Mouse (Mus musculus) midbrain, embryonic 12.5 days (tissue): ENCODE measurements around the gene Stard13. TPM values are rescaled to one million over a fixed set of nuclear protein-coding genes. Genes with fewer than 3 reads are reported as not detected.

Experiments
- ATAC-seq: fragments of 200-750 bp; cut with Nextera tagmentation; 2 replicates; pipeline ENCODE4 v1.8.0; 2017; ENCODE audit warnings: low read depth, moderate TSS enrichment, moderate library complexity; ENCODE audit not compliant: low FRiP score
- H3K27ac ChIP-seq: fragments of 300-500 bp; sonication (generic); replicated peaks from 2 replicates; pipeline ENCODE4 v1.5.1; 2016; ENCODE audit warnings: mild to moderate bottlenecking
- H3K27me3 ChIP-seq: fragments of 300-500 bp; sonication (generic); 2 replicates; pipeline ENCODE4 v1.6.1; 2016; ENCODE audit warnings: mild to moderate bottlenecking
- H3K36me3 ChIP-seq: fragments of 300-500 bp; sonication (generic); 2 replicates; pipeline ENCODE4 v1.6.1; 2016
- H3K4me1 ChIP-seq: fragments of 300-500 bp; sonication (generic); 2 replicates; pipeline ENCODE4 v1.6.1; 2016
- H3K4me2 ChIP-seq: fragments of 300-500 bp; sonication (generic); replicated peaks from 2 replicates; pipeline ENCODE4 v1.6.1; 2016; ENCODE audit warnings: mild to moderate bottlenecking, moderate library complexity
- H3K4me3 ChIP-seq: fragments of 300-500 bp; sonication (generic); 2 replicates; pipeline ENCODE4 v1.5.1; 2016; ENCODE audit warnings: mild to moderate bottlenecking
- H3K9ac ChIP-seq: fragments of 300-500 bp; sonication (generic); replicated peaks from 2 replicates; pipeline ENCODE4 v1.6.1; 2016; ENCODE audit warnings: mild to moderate bottlenecking, moderate library complexity
- H3K9me3 ChIP-seq: fragments of 300-500 bp; sonication (generic); 2 replicates; pipeline ENCODE4 v1.6.1; 2016; ENCODE audit warnings: mild to moderate bottlenecking
- WGBS: fragments of 180-500 bp; shearing (Covaris S2); methylation state at CpG from one replicate; pipeline ENCODE4 v1.1.7; 2016; 5-methylcytosine and 5-hydroxymethylcytosine counted together
- polyA plus RNA-seq: library from polyadenylated mRNA; unstranded; fragments of >200 nt; fragmentation: Nextera tagmentation; extraction: Ambion mirVana; gene quantifications from 2 replicates; pipeline ENCODE4 v1.2.1, GENCODE M21; 2016

The Stard13 gene
- polyA plus RNA-seq, 1 experiment from 2014 or later, result 5.6 TPM

DNA sequence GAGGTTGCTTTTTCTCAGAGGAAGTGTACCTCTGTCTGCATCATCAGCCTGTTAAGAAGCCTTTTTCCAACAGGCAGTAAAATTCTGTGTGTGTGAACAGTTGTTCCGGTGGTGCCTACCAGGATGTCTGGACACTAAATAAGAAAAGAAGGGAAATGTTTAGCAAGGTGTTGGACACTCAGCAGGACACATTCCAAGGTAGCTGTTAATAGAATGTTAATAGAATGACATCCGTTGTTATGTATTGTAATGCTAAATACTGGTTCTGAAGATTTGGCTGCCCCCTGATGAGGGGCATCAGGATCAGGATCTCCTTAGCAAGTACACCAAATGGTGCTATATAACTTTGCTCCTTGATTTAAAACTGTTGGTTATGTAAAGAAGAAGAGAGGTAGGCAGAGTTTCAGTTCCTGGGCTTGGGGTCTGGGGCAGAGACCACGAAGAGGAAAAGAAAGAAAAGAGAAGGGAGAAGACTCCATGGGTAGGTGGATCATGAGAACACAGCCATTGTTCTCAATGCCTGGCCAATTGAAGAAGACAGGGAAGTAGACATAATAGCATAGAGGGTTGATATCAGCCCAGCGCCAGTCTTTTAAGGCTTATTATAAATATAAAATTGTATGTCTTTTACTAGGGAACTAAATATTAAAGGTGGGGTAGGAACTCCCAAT is 9.8 kb downstream of the Stard13 start:
- no peak overlapping the region for H3K4me2 ChIP-seq
- 73% methylated on average over 4 of the region's 4 CpGs for WGBS
- ATAC-seq, result no peak
- H3K4me3 ChIP-seq, result no peak overlapping the region
- no peaks in the 10 kb centered on the region for H3K9me3 ChIP-seq
- H3K36me3 ChIP-seq, result no peaks in the 10 kb centered on the region
- H3K4me1 ChIP-seq, result peaks cover 2% of the 10 kb centered on the region
- no peak overlapping the region for H3K9ac ChIP-seq
- no peak overlapping the region for H3K27ac ChIP-seq
- H3K27me3 ChIP-seq, result no peaks in the 10 kb centered on the region

DNA sequence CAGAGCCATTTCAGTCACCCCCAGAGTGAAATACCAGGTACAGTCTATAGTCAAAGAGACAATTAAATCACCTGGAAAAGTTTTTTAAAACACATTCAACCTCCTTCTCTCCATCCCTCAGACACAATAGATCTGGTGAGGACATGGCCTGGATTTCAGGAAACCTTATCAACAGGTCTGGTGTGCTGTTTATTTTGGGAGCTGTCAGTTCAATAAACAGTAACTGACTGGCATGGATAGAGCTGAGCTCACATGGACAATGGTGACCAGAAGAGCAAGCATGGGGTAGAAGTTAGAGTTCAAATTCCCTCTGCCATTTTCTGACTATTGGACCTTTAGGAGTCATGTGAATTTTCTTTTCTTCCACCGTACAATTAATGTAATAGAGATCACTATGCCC is 10.8 kb downstream of the Stard13 start:
- Histone ChIP-seq H3K27me3 (no peaks in the 10 kb centered on the region), H3K27ac (no peak overlapping the region), H3K9ac (no peak overlapping the region), H3K36me3 (no peaks in the 10 kb centered on the region), H3K4me1 (peaks cover 6% of the 10 kb centered on the region), H3K4me2 (no peak overlapping the region), H3K9me3 (no peaks in the 10 kb centered on the region), H3K4me3 (no peak overlapping the region)
- WGBS, result 92% methylated on average over 1 of the region's 1 CpGs
- no peak for ATAC-seq

DNA sequence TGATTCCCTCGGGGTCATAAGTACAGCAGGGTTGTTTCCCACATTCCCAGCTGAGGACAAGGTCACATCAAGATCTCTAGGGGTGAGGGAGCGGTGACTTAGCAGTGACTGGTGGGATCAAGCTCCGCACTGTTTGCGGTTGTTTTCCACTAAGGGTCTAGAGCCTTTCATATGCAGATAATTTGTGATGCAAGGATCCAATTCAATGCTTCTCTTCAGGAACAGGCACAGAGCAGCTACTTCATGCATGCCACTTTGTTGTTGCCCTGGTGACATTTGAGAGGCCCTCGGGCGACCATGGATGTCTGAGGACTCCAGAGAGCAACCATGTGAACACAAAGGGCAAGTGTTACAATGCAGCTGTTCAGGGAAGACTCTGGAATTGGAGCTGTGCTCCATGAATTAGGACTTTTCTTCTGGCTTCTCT is 14.9 kb downstream of the Stard13 start:
- no peaks in the 10 kb centered on the region for H3K9me3 ChIP-seq
- H3K9ac ChIP-seq, result no peak overlapping the region
- H3K4me2 ChIP-seq, result no peak overlapping the region
- ATAC-seq, result peak; percentile 92
- WGBS, result 12% methylated on average over 6 of the region's 6 CpGs
- no peaks in the 10 kb centered on the region for H3K36me3 ChIP-seq
- peak overlapping the region; percentile 42; the same call in 1 of the 2 replicates for H3K27ac ChIP-seq
- peaks cover 6% of the 10 kb centered on the region for H3K4me1 ChIP-seq
- H3K4me3 ChIP-seq, result no peak overlapping the region
- H3K27me3 ChIP-seq, result no peaks in the 10 kb centered on the region

GRCm38 (mm10) chr5:151213097-151213496 is 20.5 kb downstream of the Stard13 start:
- H3K9me3 ChIP-seq, result no peaks in the 10 kb centered on the region
- H3K4me2 ChIP-seq, result no peak overlapping the region
- 89% methylated on average over 3 of the region's 3 CpGs for WGBS
- H3K4me3 ChIP-seq, result no peak overlapping the region
- H3K4me1 ChIP-seq, result no peaks in the 10 kb centered on the region
- ATAC-seq, result no peak
- no peak overlapping the region for H3K27ac ChIP-seq
- H3K27me3 ChIP-seq, result no peaks in the 10 kb centered on the region
- no peaks in the 10 kb centered on the region for H3K36me3 ChIP-seq
- H3K9ac ChIP-seq, result no peak overlapping the region

- H3K9me3 ChIP-seq, result no peaks in the 10 kb centered on the region
- no peaks in the 10 kb centered on the region for H3K36me3 ChIP-seq
- H3K4me3 ChIP-seq, result no peak overlapping the region
- no peak overlapping the region for H3K27ac ChIP-seq
- no peak for ATAC-seq
- H3K9ac ChIP-seq, result no peak overlapping the region
- H3K4me2 ChIP-seq, result no peak overlapping the region
- 100% methylated on average over 1 of the region's 1 CpGs for WGBS
- no peaks in the 10 kb centered on the region for H3K4me1 ChIP-seq
- H3K27me3 ChIP-seq, result no peaks in the 10 kb centered on the region
Observed at GRCm38 (mm10) chr5:151210869-151211268, 22.8 kb downstream of the Stard13 start.

GRCm38 (mm10) chr5:151210060-151210459 is 23.6 kb downstream of the Stard13 start:
- Histone ChIP-seq H3K4me1 (no peaks in the 10 kb centered on the region), H3K9ac (no peak overlapping the region), H3K27me3 (no peaks in the 10 kb centered on the region), H3K4me3 (no peak overlapping the region), H3K9me3 (no peaks in the 10 kb centered on the region), H3K36me3 (no peaks in the 10 kb centered on the region), H3K27ac (no peak overlapping the region), H3K4me2 (no peak overlapping the region)
- WGBS, result 84% methylated on average over 2 of the region's 2 CpGs
- ATAC-seq, result no peak

- Histone ChIP-seq H3K4me2 (no peak overlapping the region), H3K36me3 (no peaks in the 10 kb centered on the region), H3K27ac (no peak overlapping the region), H3K9ac (no peak overlapping the region), H3K9me3 (no peaks in the 10 kb centered on the region), H3K4me3 (no peak overlapping the region), H3K27me3 (no peaks in the 10 kb centered on the region), H3K4me1 (no peaks in the 10 kb centered on the region)
- ATAC-seq, result no peak
- WGBS, result 91% methylated on average over 4 of the region's 4 CpGs
Observed at GRCm38 (mm10) chr5:151205017-151205416, 28.6 kb downstream of the Stard13 start.

DNA sequence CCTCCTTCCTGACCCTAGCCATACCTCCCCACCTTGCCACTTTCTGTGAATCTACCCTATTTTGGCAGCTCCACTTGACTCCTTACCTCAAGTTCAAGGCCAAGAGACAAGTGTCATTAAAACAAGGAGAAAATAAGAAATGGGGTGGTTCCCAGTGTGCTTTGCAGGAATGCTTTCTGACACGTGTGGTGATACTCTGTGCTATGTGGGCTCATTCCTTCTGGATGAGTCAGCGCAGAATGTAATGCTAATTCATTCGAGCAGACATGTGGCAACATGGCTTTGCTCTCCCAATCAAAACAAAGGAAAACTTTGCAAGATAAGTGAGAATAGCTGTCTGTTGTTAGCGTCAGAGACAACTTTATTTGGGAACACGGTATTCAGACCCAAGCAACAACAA is 30.7 kb downstream of the Stard13 start:
- ATAC-seq, result no peak
- no peaks in the 10 kb centered on the region for H3K9me3 ChIP-seq
- WGBS, result 75% methylated on average over 5 of the region's 5 CpGs
- no peak overlapping the region for H3K27ac ChIP-seq
- H3K27me3 ChIP-seq, result no peaks in the 10 kb centered on the region
- H3K36me3 ChIP-seq, result no peaks in the 10 kb centered on the region
- no peaks in the 10 kb centered on the region for H3K4me1 ChIP-seq
- H3K4me2 ChIP-seq, result no peak overlapping the region
- H3K4me3 ChIP-seq, result no peak overlapping the region
- no peak overlapping the region for H3K9ac ChIP-seq

GRCm38 (mm10) chr5:151201220-151201619 is 32.4 kb downstream of the Stard13 start:
- no peak for ATAC-seq
- Histone ChIP-seq H3K4me1 (no peaks in the 10 kb centered on the region), H3K27ac (no peak overlapping the region), H3K36me3 (no peaks in the 10 kb centered on the region), H3K4me3 (no peak overlapping the region), H3K4me2 (no peak overlapping the region), H3K27me3 (no peaks in the 10 kb centered on the region), H3K9ac (no peak overlapping the region), H3K9me3 (no peaks in the 10 kb centered on the region)
- WGBS, result 73% methylated on average over 3 of the region's 3 CpGs

DNA sequence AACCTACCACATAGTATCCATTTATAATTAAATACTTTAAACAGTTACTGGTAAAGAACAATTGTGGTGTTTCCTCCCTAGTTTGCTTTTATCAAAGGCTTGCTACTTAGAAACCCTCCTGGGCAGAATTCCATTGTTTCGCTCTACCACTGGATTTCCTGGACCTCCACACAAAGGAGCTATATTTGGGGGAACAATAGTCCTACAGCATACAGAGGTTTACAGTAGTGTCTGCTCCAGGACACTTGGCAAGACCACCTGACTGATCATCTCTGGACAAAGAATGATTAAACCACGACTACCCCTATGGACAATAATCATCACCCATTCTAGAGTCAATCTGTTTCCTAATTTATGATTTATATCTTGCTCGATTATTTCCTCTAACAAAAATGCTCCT is 34.4 kb downstream of the Stard13 start:
- ATAC-seq, result no peak
- no peaks in the 10 kb centered on the region for H3K4me1 ChIP-seq
- WGBS, result 84% methylated on average over 3 of the region's 3 CpGs
- no peak overlapping the region for H3K9ac ChIP-seq
- no peaks in the 10 kb centered on the region for H3K9me3 ChIP-seq
- H3K4me3 ChIP-seq, result no peak overlapping the region
- no peaks in the 10 kb centered on the region for H3K36me3 ChIP-seq
- H3K4me2 ChIP-seq, result no peak overlapping the region
- H3K27me3 ChIP-seq, result no peaks in the 10 kb centered on the region
- no peak overlapping the region for H3K27ac ChIP-seq

- Histone ChIP-seq H3K4me2 (no peak overlapping the region), H3K27ac (no peak overlapping the region), H3K4me1 (no peaks in the 10 kb centered on the region), H3K36me3 (no peaks in the 10 kb centered on the region), H3K9me3 (no peaks in the 10 kb centered on the region), H3K27me3 (0 out of 2 replicates have a peak, but pooled peaks cover 3% of the 10 kb centered on the region), H3K9ac (no peak overlapping the region), H3K4me3 (no peak overlapping the region)
- ATAC-seq, result no peak
- 77% methylated on average over 13 of the region's 13 CpGs for WGBS
Observed at GRCm38 (mm10) chr5:151196603-151197272, 36.9 kb downstream of the Stard13 start.

GRCm38 (mm10) chr5:151193885-151194520 is 39.6 kb downstream of the Stard13 start:
- no peaks in the 10 kb centered on the region for H3K36me3 ChIP-seq
- H3K4me2 ChIP-seq, result no peak overlapping the region
- H3K27ac ChIP-seq, result no peak overlapping the region
- H3K4me1 ChIP-seq, result peaks cover 5% of the 10 kb centered on the region; the same call in 1 of the 2 replicates
- 59% methylated on average over 3 of the region's 3 CpGs for WGBS
- H3K27me3 ChIP-seq, result peaks cover 6% of the 10 kb centered on the region; the same call in 1 of the 2 replicates
- no peak for ATAC-seq
- no peak overlapping the region for H3K9ac ChIP-seq
- no peaks in the 10 kb centered on the region for H3K9me3 ChIP-seq
- H3K4me3 ChIP-seq, result no peak overlapping the region
